Mouse (Mus musculus) thymus, adult 2 months (tissue): ENCODE data around the gene Xpnpep3.

Experiments used
- CTCF ChIP-seq: fragments of 200-500 bp; IDR thresholded peaks from 2 replicates; pipeline ENCODE4 v1.5.1; 2012; ENCODE audit warnings: mild to moderate bottlenecking, control low read depth, low read length, moderate library complexity, borderline replicate concordance; ENCODE audit not compliant: control insufficient read depth, poor library complexity, insufficient read depth; ENCODE audit errors: extremely low read depth
- POLR2A ChIP-seq: fragments of 200-500 bp; IDR thresholded peaks from 2 replicates; pipeline ENCODE4 v1.6.1; 2012; ENCODE audit warnings: mild to moderate bottlenecking, low read length, control low read depth, moderate library complexity; ENCODE audit not compliant: control insufficient read depth, poor library complexity, insufficient read depth; ENCODE audit errors: extremely low read depth

DNA sequence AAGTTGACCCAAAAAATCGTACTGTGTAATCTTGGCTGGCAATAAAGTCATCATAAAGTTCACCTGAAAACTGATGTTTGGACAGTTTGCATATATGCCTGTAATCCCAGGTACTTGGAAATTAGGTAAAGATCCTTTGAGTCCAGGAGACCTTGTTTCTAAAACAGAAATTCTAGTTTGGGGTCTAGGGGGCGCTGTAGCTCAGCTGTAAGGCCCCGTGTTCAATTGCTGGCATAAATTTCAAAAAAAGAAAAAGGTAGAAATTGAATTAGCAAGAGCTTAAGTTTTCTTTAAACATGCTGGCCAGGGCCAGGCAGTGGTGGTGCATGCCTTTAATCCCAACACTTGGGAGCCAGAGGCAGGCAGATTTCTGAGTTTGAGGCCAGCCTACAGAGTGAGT is 75.7 kb downstream of the Xpnpep3 start:
- TF ChIP-seq POLR2A (no peak), CTCF (no peak)
